Mouse (Mus musculus) E14TG2a.4 (cell line): ENCODE measurements at regions not wholly inside any gene's neighbourhood (a gene's known extent, or its start where the extent isn't known, plus 50 kb on each side); places are given as distances from the start of the nearest gene placed in this dataset.

ENCODE experiments used
- CTCF ChIP-seq: conservative IDR thresholded peaks from 2 replicates; pipeline ENCODE4 v1.5.1; 2014; ENCODE audit warnings: low read length
- NANOG ChIP-seq: IDR thresholded peaks from 2 replicates; pipeline ENCODE4 v1.6.1; 2014; ENCODE audit warnings: borderline replicate concordance, low read length, mixed read lengths
- POU5F1 ChIP-seq: IDR thresholded peaks from 2 replicates; pipeline ENCODE4 v1.6.1; 2014; ENCODE audit warnings: low read length, borderline replicate concordance

GRCm38 (mm10) chr15:31999553-31999952 lies 177.5 kb upstream of the Tas2r119 start:
- TF ChIP-seq CTCF (no peak), NANOG (no peak), POU5F1 (no peak)
